Mouse (Mus musculus) heart, embryonic 16.5 days (tissue): ENCODE data around the gene Golph3. TPM values are rescaled to one million over a fixed set of nuclear protein-coding genes. Genes with fewer than 3 reads are reported as not detected.

Experiments used
- ATAC-seq: fragments of 200-750 bp; cut with Nextera tagmentation; replicated peaks from 2 replicates; pipeline ENCODE4 v1.8.0; 2017; ENCODE audit warnings: moderate number of reproducible peaks; ENCODE audit not compliant: insufficient read depth, low FRiP score; ENCODE audit errors: extremely low read depth
- H3K27ac ChIP-seq: fragments of 300-500 bp; sonication (generic); 2 replicates; pipeline ENCODE4 v1.5.1; 2014; ENCODE audit warnings: mild to moderate bottlenecking, low read length, control low read depth, moderate library complexity
- H3K27me3 ChIP-seq: fragments of 300-500 bp; sonication (generic); 2 replicates; pipeline ENCODE4 v1.6.1; 2014; ENCODE audit warnings: low read length, mixed read lengths; ENCODE audit not compliant: control insufficient read depth, insufficient read depth
- H3K36me3 ChIP-seq: fragments of 300-500 bp; sonication (generic); 2 replicates; pipeline ENCODE4 v1.6.1; 2014; ENCODE audit not compliant: control insufficient read depth, insufficient read depth
- H3K4me1 ChIP-seq: fragments of 300-500 bp; sonication (generic); 2 replicates; pipeline ENCODE4 v1.6.1; 2014; ENCODE audit warnings: low read length, mixed read lengths; ENCODE audit not compliant: control insufficient read depth, insufficient read depth
- H3K4me2 ChIP-seq: fragments of 300-500 bp; sonication (generic); 2 replicates; pipeline ENCODE4 v1.6.1; 2014; ENCODE audit warnings: low read depth, mild to moderate bottlenecking, control low read depth, low read length
- H3K4me3 ChIP-seq: fragments of 300-500 bp; sonication (generic); 2 replicates; pipeline ENCODE4 v1.5.1; 2014; ENCODE audit warnings: mild to moderate bottlenecking, control low read depth, low read length
- H3K9ac ChIP-seq: fragments of 300-500 bp; sonication (generic); 2 replicates; pipeline ENCODE4 v1.6.1; 2014; ENCODE audit warnings: low read length, control low read depth
- H3K9me3 ChIP-seq: fragments of 300-500 bp; sonication (generic); replicated peaks from 2 replicates; pipeline ENCODE4 v1.6.1; 2016; ENCODE audit warnings: low read length; ENCODE audit not compliant: control insufficient read depth
- WGBS: fragments of 180-500 bp; shearing (Covaris S2); extraction: QIAGEN DNeasy Blood & Tissue Kit; methylation state at CpG from one replicate; pipeline ENCODE4 v1.1.7; 2014; 5-methylcytosine and 5-hydroxymethylcytosine counted together
- polyA plus RNA-seq: library from polyadenylated mRNA; unstranded; fragments of >200 nt; fragmentation: Nextera tagmentation; extraction: Ambion mirVana; gene quantifications from 2 replicates; pipeline ENCODE4 v1.2.1, GENCODE M21; 2015

The Golph3 gene
- 61.3 and 67.6 TPM in 2 replicates for polyA plus RNA-seq

DNA sequence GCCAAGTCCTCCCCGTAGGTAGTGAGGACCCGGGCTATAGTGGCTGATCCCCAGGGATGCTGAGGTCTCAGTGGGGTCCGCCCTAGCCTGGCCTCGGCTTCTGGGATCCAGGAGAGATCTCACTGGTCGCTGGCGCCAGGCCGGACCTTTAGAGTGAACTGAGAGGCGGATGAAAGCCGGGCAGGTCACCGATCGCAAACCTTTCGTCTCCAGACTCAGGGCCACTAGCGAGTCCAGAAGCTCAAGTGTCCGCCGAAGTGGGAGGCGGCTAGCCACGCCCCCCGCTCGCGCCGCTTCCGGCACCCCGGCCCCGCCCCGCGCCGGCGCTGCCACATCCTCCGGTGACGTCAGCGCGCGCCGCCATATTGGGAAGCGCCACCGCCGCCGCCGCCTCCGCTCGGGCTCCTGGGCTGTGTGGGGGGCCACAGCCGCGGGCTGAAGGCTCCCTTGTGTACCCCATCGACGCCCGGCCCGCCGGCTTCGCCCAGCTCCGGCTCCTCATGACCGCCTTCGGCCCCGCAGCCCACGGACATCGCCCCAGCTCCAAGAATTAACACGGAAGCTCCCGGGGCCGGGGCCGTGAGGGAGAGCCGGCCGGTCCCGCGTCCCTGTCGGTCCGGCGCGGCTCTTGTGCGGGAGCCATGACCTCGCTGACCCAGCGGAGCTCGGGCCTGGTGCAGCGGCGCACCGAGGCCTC lies at the start of gene Golph3:
TSS of gene Golph3 (plus strand) at position 360 of the 697 bp plus-strand sequence.
- H3K4me2 ChIP-seq: peak within 1 kb of the TSS; percentile 91
- WGBS: under 1% methylated on average over 70 of the region's 74 CpGs
- peak within 1 kb of the TSS; percentile 93 for H3K27ac ChIP-seq
- peak; percentile 96 for ATAC-seq
- no peaks in the 10 kb centered on the region for H3K9me3 ChIP-seq
- peak within 1 kb of the TSS; percentile 77 for H3K4me3 ChIP-seq
- H3K4me1 ChIP-seq: peaks cover 14% of the 10 kb centered on the region
- peak within 1 kb of the TSS; percentile 93 for H3K9ac ChIP-seq
- no peaks in the 10 kb centered on the region for H3K27me3 ChIP-seq
- peaks cover 3% of the 10 kb centered on the region; the same call in 1 of the 2 replicates for H3K36me3 ChIP-seq

DNA sequence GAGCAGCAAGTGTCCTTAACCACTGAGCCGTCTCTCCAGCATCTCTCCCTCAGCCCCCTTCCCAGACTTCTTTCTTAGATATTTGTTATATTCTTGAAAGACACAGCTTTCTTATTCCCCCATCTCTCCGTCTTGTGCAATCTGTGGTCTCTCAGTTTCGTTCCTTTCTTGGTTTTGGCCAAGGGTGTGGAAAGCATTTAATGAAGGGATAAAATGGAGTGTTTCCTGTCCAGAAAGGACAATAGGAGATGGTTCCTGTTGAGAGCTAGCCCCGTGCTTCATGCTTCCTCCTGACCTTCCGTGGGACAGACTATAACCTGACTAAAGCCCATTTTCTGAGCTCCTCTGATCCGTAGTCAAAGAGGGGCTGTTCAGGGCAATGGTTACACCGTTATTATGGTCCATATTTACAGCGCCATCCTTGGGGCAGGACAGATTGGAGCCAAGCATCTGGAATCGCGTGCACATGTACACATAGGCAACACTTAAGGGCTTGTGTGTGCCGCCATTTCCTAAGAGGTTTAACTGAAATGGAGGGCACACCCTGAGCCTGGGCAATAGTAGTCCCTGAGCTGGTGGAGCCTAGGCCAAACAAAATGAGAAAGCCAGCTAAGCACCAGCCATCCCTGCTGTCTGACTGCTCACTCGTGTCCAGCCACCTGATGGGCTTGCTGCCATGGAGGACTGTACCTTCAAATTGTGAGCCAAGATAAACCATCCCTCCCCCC lies 47.8 kb upstream of the Golph3 start:
- no peaks in the 10 kb centered on the region for H3K4me1 ChIP-seq
- no peak overlapping the region for H3K4me3 ChIP-seq
- no peaks in the 10 kb centered on the region for H3K9me3 ChIP-seq
- no peak overlapping the region for H3K4me2 ChIP-seq
- H3K36me3 ChIP-seq: peaks cover 13% of the 10 kb centered on the region
- no peaks in the 10 kb centered on the region for H3K27me3 ChIP-seq
- peak; percentile 49; the same call in 1 of the 2 replicates for ATAC-seq
- 73% methylated on average over 12 of the region's 12 CpGs for WGBS
- no peak overlapping the region for H3K9ac ChIP-seq
- no peak overlapping the region for H3K27ac ChIP-seq

- Histone ChIP-seq H3K4me3 (no peak overlapping the region), H3K36me3 (peaks cover 12% of the 10 kb centered on the region), H3K4me1 (no peaks in the 10 kb centered on the region), H3K4me2 (no peak overlapping the region), H3K9ac (no peak overlapping the region), H3K27ac (no peak overlapping the region), H3K9me3 (no peaks in the 10 kb centered on the region), H3K27me3 (no peaks in the 10 kb centered on the region)
- WGBS: 59% methylated on average over 4 of the region's 4 CpGs
- no peak for ATAC-seq
Measured at GRCm38 (mm10) chr15:12274053-12274769, 47.0 kb upstream of the Golph3 start.

GRCm38 (mm10) chr15:12275091-12275623 lies 46.1 kb upstream of the Golph3 start:
- no peak overlapping the region for H3K27ac ChIP-seq
- peaks cover 4% of the 10 kb centered on the region for H3K36me3 ChIP-seq
- no peaks in the 10 kb centered on the region for H3K9me3 ChIP-seq
- H3K27me3 ChIP-seq: no peaks in the 10 kb centered on the region
- no peaks in the 10 kb centered on the region for H3K4me1 ChIP-seq
- no peak overlapping the region for H3K4me3 ChIP-seq
- WGBS: 72% methylated on average over 4 of the region's 4 CpGs
- H3K9ac ChIP-seq: no peak overlapping the region
- ATAC-seq: no peak
- H3K4me2 ChIP-seq: no peak overlapping the region

GRCm38 (mm10) chr15:12279816-12280215 lies 41.4 kb upstream of the Golph3 start:
- Histone ChIP-seq H3K4me1 (no peaks in the 10 kb centered on the region), H3K36me3 (no peaks in the 10 kb centered on the region), H3K9ac (no peak overlapping the region), H3K9me3 (0 out of 2 replicates have a peak, but pooled peaks cover 3% of the 10 kb centered on the region), H3K4me3 (no peak overlapping the region), H3K27ac (no peak overlapping the region), H3K4me2 (no peak overlapping the region), H3K27me3 (no peaks in the 10 kb centered on the region)
- no peak for ATAC-seq
- 89% methylated on average over 1 of the region's 1 CpGs for WGBS

- ATAC-seq: no peak; the same call in 1 of the 2 replicates
- Histone ChIP-seq H3K9me3 (0 out of 2 replicates have a peak, but pooled peaks cover 3% of the 10 kb centered on the region), H3K4me2 (no peak overlapping the region), H3K36me3 (no peaks in the 10 kb centered on the region), H3K9ac (no peak overlapping the region), H3K4me1 (no peaks in the 10 kb centered on the region), H3K27me3 (no peaks in the 10 kb centered on the region), H3K4me3 (no peak overlapping the region), H3K27ac (peak overlapping the region; percentile 10; the same call in 1 of the 2 replicates)
- WGBS: 67% methylated on average over 6 of the region's 6 CpGs
Measured at GRCm38 (mm10) chr15:12284794-12285534, 36.3 kb upstream of the Golph3 start.

DNA sequence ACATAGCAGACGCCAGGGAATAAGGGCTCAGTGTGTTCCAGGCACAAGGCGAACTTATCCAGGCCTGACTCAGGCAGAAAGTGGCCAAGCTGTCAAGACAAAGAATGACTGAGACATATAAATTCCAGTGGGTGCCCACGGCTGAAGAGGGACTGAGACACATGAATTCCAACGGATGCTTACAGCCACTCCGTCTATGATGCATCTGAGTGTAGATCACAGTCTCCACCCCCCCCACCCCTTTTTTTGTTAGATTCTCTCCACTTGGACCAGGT lies 35.8 kb upstream of the Golph3 start:
- Histone ChIP-seq H3K27me3 (no peaks in the 10 kb centered on the region), H3K36me3 (no peaks in the 10 kb centered on the region), H3K4me2 (no peak overlapping the region), H3K9me3 (0 out of 2 replicates have a peak, but pooled peaks cover 3% of the 10 kb centered on the region), H3K4me1 (no peaks in the 10 kb centered on the region), H3K27ac (no peak overlapping the region), H3K4me3 (no peak overlapping the region), H3K9ac (no peak overlapping the region)
- ATAC-seq: no peak
- 64% methylated on average over 5 of the region's 5 CpGs for WGBS

- 82% methylated on average over 7 of the region's 7 CpGs for WGBS
- Histone ChIP-seq H3K4me3 (no peak overlapping the region), H3K9ac (no peak overlapping the region), H3K4me1 (no peaks in the 10 kb centered on the region), H3K36me3 (no peaks in the 10 kb centered on the region), H3K27ac (no peak overlapping the region), H3K9me3 (no peaks in the 10 kb centered on the region), H3K4me2 (no peak overlapping the region), H3K27me3 (no peaks in the 10 kb centered on the region)
- no peak for ATAC-seq
Measured at GRCm38 (mm10) chr15:12290330-12290729, 30.9 kb upstream of the Golph3 start.
